Mouse (Mus musculus) bone marrow macrophage, adult 2 months (primary cell): ENCODE data around the gene Six6.

Source experiments
- CTCF ChIP-seq: IDR thresholded peaks from 2 replicates; pipeline ENCODE4 v1.5.1; 2012; ENCODE audit warnings: low read depth, mild to moderate bottlenecking, low read length, moderate library complexity
- POLR2A ChIP-seq: IDR thresholded peaks from 2 replicates; pipeline ENCODE4 v1.6.1; 2012; ENCODE audit warnings: mild to moderate bottlenecking, low read depth, low read length, borderline replicate concordance

GRCm38 (mm10) chr12:72970620-72971019 is 30.9 kb downstream of the Six6 start:
- TF ChIP-seq CTCF (no peak), POLR2A (no peak)
